Mouse (Mus musculus) inflammation-experienced regulatory T-cells, adult 16 weeks (primary cell): Measurements from ENCODE around the gene Adsl. TPM values are rescaled to one million over a fixed set of nuclear protein-coding genes. Genes with fewer than 3 reads are reported as not detected.

ENCODE experiments used
- polyA plus RNA-seq: library from polyadenylated mRNA; unstranded; fragments of 100-300 nt; shearing (Covaris generic); gene quantifications from one replicate; pipeline ENCODE4 v1.2.1, GENCODE M21; 2017

The Adsl gene
- polyA plus RNA-seq = 180 TPM

DNA sequence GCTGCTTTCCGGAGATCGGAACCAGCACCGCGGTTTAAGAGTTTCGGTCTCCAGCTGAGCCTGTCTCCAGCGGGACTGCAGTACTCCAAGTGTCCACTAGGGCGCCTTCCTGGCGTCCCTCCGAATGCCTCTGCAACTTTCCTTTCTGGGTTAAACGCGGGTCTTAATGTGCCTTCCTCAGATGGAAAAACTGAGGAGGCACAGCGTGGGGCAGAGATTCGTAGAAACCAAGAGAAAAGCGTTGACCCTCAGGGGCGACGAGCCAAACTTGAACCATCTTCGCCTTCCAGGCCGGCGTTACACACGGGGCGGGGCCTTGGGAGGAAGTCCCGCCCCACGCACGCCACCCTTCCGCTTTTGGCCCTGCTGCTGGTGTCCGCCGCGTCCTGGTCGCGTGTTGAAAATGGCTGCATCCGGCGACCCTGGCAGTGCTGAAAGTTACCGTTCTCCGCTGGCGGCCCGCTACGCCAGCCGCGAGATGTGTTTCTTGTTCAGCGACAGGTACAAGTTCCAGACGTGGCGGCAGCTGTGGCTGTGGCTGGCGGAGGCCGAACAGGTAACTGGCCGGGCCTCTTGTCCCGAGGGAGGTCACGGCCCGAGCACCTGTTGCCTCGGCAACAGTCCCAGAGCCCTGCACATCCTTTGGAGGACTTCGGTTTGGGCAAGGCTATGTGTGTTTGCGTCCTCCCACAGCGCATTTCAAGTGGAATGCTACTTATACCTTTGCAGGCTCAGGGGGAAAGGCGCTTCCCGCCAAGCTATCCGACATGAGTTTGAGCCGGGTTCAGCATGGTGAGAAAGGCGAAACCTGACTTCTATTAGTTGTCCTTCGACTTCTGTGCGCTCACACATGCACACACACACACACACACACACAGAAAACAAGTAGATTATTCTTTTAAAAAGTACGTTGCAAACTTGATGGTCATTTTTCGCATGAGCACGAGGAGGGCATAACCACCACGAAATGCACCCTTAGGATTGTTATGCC is at the start of gene Adsl:
TSS of gene Adsl (plus strand) at position 346 of the 991 bp plus-strand sequence.

DNA sequence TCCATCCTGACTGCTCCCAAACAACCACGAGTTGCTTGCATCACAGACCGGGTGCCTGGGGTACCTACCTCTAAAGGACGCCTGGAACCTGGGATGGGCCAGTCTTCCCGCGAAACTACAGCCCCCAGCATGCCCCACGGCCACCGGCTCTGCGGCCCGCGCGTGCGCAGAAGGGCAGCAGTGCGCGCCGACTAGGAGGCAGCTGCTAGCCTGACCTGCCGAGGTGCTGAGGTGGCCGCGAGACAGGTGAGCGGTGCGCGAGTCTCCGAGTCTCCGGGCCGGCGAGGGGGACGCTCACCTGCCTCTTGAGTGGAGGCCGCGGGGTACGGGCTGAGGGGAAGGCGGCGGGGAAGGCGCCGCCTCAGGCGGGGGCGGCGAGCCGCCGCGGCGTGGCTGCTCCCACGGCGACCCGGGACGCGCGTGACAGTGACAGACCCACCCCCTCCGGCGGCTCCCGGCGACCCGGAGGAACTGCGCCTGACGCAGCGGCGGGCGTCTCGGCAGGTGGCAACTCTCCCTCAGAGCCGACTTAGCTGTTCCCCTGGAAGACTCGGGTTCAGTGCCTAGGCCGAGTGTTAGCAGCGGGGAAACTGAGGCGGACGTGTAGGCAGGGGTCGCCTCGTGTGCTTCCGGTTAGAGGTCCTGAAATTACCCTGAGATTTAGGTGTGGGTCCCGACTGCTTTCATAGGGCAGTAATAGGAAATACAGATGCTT is 29.5 kb downstream of the Adsl start, which contains the start of gene Sgsm3:
TSS of gene Sgsm3 (plus strand) at position 146 of the 715 bp plus-strand sequence.

Other genes with a start within 250 kb of the Adsl start
- 69.4 TPM for gene Tnrc6b, start 237.2 kb upstream of the Adsl start, polyA plus RNA-seq
- 6.8 TPM for gene Sgsm3, start 29.3 kb downstream of the Adsl start, polyA plus RNA-seq
- gene Mrtfa, start 242.3 kb downstream of the Adsl start, polyA plus RNA-seq = 117 TPM